Mouse (Mus musculus): ENCODE measurements around the gene Ganc. TPM values are rescaled to one million over a fixed set of nuclear protein-coding genes. Genes with fewer than 3 reads are reported as not detected.

The Ganc gene
- polyA plus RNA-seq, 1 experiment from 2014 or later: 8.5 TPM

DNA sequence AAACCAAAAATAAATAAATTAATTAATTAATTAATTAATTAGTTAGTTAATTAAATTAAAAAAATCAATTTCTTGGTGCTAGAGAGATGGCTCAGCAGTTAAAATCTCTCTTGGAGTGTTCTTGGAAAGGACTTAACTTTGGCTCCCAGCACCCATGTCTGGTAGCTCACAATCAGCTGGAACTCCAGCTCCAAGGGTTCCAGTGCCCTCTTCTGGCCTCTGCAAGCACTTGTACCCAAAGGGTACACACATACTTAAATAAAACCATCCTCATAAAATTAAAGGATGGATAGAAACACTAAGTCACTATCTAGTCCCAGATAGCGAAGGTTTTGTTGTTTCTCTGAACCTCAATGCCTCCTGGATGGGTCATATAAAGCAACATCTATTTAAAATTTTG lies 43.6 kb downstream of the Ganc start:
- DNase-seq: no peak

DNA sequence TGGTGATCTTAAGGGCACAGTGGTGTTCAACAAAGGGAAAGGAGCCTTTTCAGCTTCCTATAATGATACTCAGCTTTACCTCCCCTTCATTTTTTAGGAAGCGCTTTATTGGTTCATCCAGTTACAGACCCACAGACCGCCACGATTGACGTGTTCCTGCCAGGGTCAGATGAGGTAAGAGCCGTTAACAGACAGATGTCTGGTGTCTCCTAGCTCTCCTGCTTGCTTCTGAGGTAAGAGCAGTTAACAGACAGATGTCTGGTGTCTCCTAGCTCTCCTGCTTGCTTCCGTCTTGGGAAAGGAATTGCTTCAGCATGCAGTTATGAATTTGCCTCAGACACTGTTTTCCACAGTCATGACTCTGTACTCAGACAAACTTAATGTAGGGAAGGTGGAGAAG lies 47.0 kb downstream of the Ganc start:
- H3K4me2 ChIP-seq: no peak overlapping the region
- H3K9ac ChIP-seq: no peak overlapping the region
- WGBS: 63% methylated on average over 6 of the region's 6 CpGs
- no peaks in the 10 kb centered on the region for H3K27me3 ChIP-seq (ENCODE audit: insufficient read depth, low read length)
- no peaks in the 10 kb centered on the region for H3K4me1 ChIP-seq (ENCODE audit: insufficient read depth)
- H3K9me3 ChIP-seq (ENCODE audit: low read depth, low read length): no peaks in the 10 kb centered on the region
- no peak overlapping the region for H3K4me3 ChIP-seq (ENCODE audit: low read depth, low read length)
- H3K36me3 ChIP-seq (ENCODE audit: insufficient read depth): no peaks in the 10 kb centered on the region
- TF ChIP-seq CTCF (IDR thresholded peaks at IDR 0.05; ENCODE audit: low read depth): no peak
- DNase-seq: no peak
- ATAC-seq (ENCODE audit: insufficient read depth): no peak
- H3K27ac ChIP-seq (ENCODE audit: low read depth): no peak overlapping the region

More for the DNA sequence above, 43.6 kb downstream of the Ganc start:
- 0 out of 2 replicates have a peak, but pooled peaks have one; percentile 13 for TF ChIP-seq CTCF (IDR thresholded peaks at IDR 0.05; ENCODE audit: low read depth)
- no peak for ATAC-seq (ENCODE audit: insufficient read depth)
- Histone ChIP-seq H3K36me3 (ENCODE audit: insufficient read depth) (no peaks in the 10 kb centered on the region), H3K4me1 (ENCODE audit: insufficient read depth) (no peaks in the 10 kb centered on the region), H3K9ac (no peak overlapping the region), H3K27ac (ENCODE audit: low read depth) (no peak overlapping the region), H3K4me3 (ENCODE audit: low read depth, low read length) (no peak overlapping the region), H3K4me2 (no peak overlapping the region), H3K27me3 (ENCODE audit: insufficient read depth, low read length) (no peaks in the 10 kb centered on the region), H3K9me3 (ENCODE audit: low read depth, low read length) (no peaks in the 10 kb centered on the region)
- 88% methylated on average over 1 of the region's 1 CpGs for WGBS

DNA sequence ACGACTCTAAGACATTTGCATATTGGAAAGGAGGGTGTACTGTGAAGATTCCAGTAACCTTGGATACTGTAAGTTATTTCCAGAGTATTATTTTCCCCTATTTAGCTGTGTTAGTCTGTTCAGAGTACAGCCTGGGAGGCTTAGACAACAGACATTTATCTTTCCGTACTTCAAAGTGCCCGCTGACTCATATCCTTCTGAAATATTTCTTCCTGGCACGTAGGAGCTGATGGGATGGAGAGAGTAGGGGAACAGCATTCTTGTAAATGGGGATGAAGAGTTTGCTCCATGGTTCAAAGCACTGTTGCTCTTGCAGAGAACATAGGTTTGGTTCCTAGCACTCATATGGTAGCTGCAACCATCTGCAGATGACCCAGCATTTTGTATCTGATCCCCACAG lies 48.9 kb downstream of the Ganc start:
- H3K27me3 ChIP-seq (ENCODE audit: insufficient read depth, low read length): no peaks in the 10 kb centered on the region
- no peaks in the 10 kb centered on the region for H3K36me3 ChIP-seq (ENCODE audit: insufficient read depth)
- no peak overlapping the region for H3K4me2 ChIP-seq
- WGBS: 48% methylated on average over 4 of the region's 4 CpGs
- H3K4me1 ChIP-seq (ENCODE audit: insufficient read depth): no peaks in the 10 kb centered on the region
- H3K9me3 ChIP-seq (ENCODE audit: low read depth, low read length): no peaks in the 10 kb centered on the region
- no peak overlapping the region for H3K4me3 ChIP-seq (ENCODE audit: low read depth, low read length)
- ATAC-seq (ENCODE audit: insufficient read depth) (no peak), DNase-seq (peak; percentile 23)
- no peak overlapping the region for H3K9ac ChIP-seq
- TF ChIP-seq CTCF (IDR thresholded peaks at IDR 0.05; ENCODE audit: low read depth): no peak
- no peak overlapping the region for H3K27ac ChIP-seq (ENCODE audit: low read depth)

DNA sequence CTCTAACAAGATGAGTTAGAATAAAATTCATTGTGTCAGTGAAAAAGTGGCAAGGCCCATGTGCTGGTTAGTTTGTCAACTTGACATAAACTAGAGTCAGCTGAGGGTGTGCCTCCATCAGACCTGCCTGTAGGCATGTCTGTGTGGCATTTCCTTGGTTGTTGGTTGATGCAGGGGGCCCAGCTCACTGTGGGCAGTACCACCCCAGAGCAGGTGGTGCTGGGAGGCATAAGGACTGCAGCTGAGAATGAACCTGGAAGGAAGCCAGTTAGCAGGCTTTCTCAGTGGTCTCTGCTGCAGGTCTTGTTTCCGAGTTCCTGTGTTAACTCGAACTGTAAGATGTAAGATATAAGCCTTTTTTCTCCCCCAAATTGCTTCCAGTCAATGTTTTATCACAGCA lies 51.3 kb downstream of the Ganc start:
- Histone ChIP-seq H3K27me3 (ENCODE audit: insufficient read depth, low read length) (no peaks in the 10 kb centered on the region), H3K27ac (ENCODE audit: low read depth) (no peak overlapping the region), H3K4me2 (no peak overlapping the region), H3K36me3 (ENCODE audit: insufficient read depth) (no peaks in the 10 kb centered on the region), H3K4me3 (ENCODE audit: low read depth, low read length) (no peak overlapping the region), H3K4me1 (ENCODE audit: insufficient read depth) (no peaks in the 10 kb centered on the region), H3K9me3 (ENCODE audit: low read depth, low read length) (no peaks in the 10 kb centered on the region), H3K9ac (no peak overlapping the region)
- no peak for TF ChIP-seq CTCF (IDR thresholded peaks at IDR 0.05; ENCODE audit: low read depth)
- DNase-seq (no peak), ATAC-seq (ENCODE audit: insufficient read depth) (no peak)
- 87% methylated on average over 2 of the region's 2 CpGs for WGBS

DNA sequence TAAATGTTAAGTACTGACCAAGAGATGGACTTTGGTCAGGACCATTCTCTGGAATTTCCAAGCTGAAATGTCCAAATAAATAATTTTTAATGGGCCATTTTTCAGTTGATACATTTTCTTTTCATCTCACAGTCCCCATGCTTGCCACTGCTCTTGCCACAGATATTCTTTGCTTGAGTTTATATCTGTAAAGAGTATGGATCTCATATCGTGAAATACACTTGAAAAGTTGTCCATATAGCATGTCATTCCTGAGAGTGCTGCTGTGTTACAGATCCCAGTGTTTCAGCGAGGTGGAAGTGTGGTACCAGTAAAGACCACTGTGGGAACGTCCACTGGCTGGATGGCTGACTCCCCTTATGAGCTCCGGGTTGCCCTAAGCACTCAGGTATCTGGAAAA lies 52.0 kb downstream of the Ganc start, which contains the start of gene Capn3:
Gene Capn3, plus strand, starts transcription at position 301 of the 400 bp plus-strand sequence.
- Histone ChIP-seq H3K9me3 (ENCODE audit: low read depth, low read length) (no peaks in the 10 kb centered on the region), H3K4me2 (no peak within 1 kb of the TSS), H3K27me3 (ENCODE audit: insufficient read depth, low read length) (no peaks in the 10 kb centered on the region), H3K27ac (ENCODE audit: low read depth) (no peak within 1 kb of the TSS), H3K4me1 (ENCODE audit: insufficient read depth) (no peaks in the 10 kb centered on the region), H3K9ac (no peak within 1 kb of the TSS), H3K4me3 (ENCODE audit: low read depth, low read length) (no peak within 1 kb of the TSS), H3K36me3 (ENCODE audit: insufficient read depth) (no peaks in the 10 kb centered on the region)
- no peak for DNase-seq
- 71% methylated on average over 4 of the region's 4 CpGs for WGBS
- TF ChIP-seq CTCF (IDR thresholded peaks at IDR 0.05; ENCODE audit: low read depth): no peak
- no peak for ATAC-seq (ENCODE audit: insufficient read depth)

DNA sequence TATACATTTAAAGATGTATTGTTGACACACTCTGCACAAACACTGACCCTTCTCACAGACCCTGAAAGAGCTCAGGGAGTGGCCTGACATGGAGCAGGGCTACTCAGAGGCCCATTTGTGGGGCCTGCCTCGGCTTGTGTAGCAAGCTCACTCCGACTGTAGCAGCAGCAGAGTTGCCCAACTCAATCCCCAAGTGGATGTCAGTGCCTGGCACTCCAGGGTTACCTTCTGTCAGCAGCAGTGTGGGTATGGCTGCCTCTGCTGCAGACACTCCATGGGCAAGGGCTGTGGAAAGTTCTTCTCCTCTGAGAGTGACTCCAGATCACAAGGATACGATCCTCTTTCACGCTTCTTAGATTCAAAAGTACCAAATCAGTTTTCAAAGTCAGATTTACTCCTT lies 56.5 kb downstream of the Ganc start:
- TF ChIP-seq CTCF (IDR thresholded peaks at IDR 0.05; ENCODE audit: low read depth): no peak
- WGBS: 71% methylated on average over 4 of the region's 4 CpGs
- no peaks in the 10 kb centered on the region for H3K9me3 ChIP-seq (ENCODE audit: low read depth, low read length)
- no peak overlapping the region for H3K27ac ChIP-seq (ENCODE audit: low read depth)
- ATAC-seq (ENCODE audit: insufficient read depth) (no peak), DNase-seq (no peak)
- no peaks in the 10 kb centered on the region for H3K27me3 ChIP-seq (ENCODE audit: insufficient read depth, low read length)
- H3K9ac ChIP-seq: no peak overlapping the region
- H3K36me3 ChIP-seq (ENCODE audit: insufficient read depth): no peaks in the 10 kb centered on the region
- H3K4me2 ChIP-seq: no peak overlapping the region
- no peaks in the 10 kb centered on the region for H3K4me1 ChIP-seq (ENCODE audit: insufficient read depth)
- no peak overlapping the region for H3K4me3 ChIP-seq (ENCODE audit: low read depth, low read length)

DNA sequence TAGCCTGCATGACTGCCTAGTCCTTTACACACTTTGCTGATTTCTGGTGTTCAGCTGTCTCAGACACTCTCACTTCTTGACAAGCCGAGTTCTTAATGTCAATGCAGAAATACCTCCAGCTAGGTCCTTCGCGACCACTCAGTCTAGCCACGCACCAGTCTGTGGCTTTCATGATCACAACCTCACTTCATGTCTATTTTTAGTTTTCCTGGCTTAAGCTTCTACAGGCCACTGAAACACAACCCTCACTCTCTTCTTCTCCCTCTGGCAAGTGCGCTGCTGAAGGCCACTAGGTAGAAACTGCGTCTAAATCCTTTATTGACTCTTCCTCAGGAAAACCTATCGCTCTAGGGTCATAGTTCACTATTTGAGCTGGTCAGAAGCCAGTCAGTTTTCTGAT lies 59.6 kb downstream of the Ganc start:
- TF ChIP-seq CTCF (IDR thresholded peaks at IDR 0.05; ENCODE audit: low read depth): no peak
- H3K4me1 ChIP-seq (ENCODE audit: insufficient read depth): no peaks in the 10 kb centered on the region
- no peak overlapping the region for H3K4me2 ChIP-seq
- H3K9me3 ChIP-seq (ENCODE audit: low read depth, low read length): no peaks in the 10 kb centered on the region
- ATAC-seq (ENCODE audit: insufficient read depth) (no peak), DNase-seq (no peak)
- WGBS: 71% methylated on average over 7 of the region's 7 CpGs
- H3K36me3 ChIP-seq (ENCODE audit: insufficient read depth): no peaks in the 10 kb centered on the region
- no peak overlapping the region for H3K4me3 ChIP-seq (ENCODE audit: low read depth, low read length)
- H3K9ac ChIP-seq: no peak overlapping the region
- H3K27me3 ChIP-seq (ENCODE audit: insufficient read depth, low read length): no peaks in the 10 kb centered on the region
- H3K27ac ChIP-seq (ENCODE audit: low read depth): no peak overlapping the region

DNA sequence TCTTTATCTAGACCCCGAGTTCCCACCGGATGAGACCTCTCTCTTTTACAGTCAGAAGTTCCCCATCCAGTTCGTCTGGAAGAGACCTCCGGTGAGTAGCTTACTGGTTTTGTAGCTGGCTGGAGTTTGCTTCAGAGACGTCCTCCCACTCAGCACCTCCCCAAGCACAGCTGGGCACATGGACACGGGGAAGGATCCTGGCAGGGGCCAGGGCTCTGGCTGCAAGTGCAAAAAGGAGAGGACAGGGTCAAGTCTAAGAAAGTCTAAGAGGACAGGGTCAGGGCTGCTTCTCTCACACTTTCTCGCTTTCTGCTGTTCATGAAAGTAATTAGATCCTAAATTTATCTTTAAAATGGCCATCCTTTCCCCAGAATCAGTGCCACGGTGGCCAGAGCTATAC lies 60.4 kb downstream of the Ganc start:
- ATAC-seq (ENCODE audit: insufficient read depth): no peak
- WGBS: 69% methylated on average over 8 of the region's 8 CpGs

More for the DNA sequence above, 60.4 kb downstream of the Ganc start:
- Histone ChIP-seq H3K9me3 (ENCODE audit: low read depth, low read length) (no peaks in the 10 kb centered on the region), H3K4me3 (ENCODE audit: low read depth, low read length) (no peak overlapping the region), H3K27ac (ENCODE audit: low read depth) (no peak overlapping the region), H3K27me3 (ENCODE audit: insufficient read depth, low read length) (no peaks in the 10 kb centered on the region), H3K4me1 (ENCODE audit: insufficient read depth) (no peaks in the 10 kb centered on the region), H3K4me2 (no peak overlapping the region), H3K36me3 (ENCODE audit: insufficient read depth) (no peaks in the 10 kb centered on the region), H3K9ac (no peak overlapping the region)
- DNase-seq: no peak
- TF ChIP-seq CTCF (IDR thresholded peaks at IDR 0.05; ENCODE audit: low read depth): no peak
